Mouse (Mus musculus): Measurements from ENCODE around the gene Traf4. TPM values are rescaled to one million over a fixed set of nuclear protein-coding genes. Genes with fewer than 3 reads are reported as not detected.
A peak's percentile ranks its signal among the peaks of the same experiment; 100 is the strongest.
"Not testable (repeated sequence)": the region's sequence is repeated elsewhere in the genome, so short reads cannot be mapped to it uniquely, and the experiment has no call there.

Traf4 gene
- total and polyA plus RNA-seq, 2 experiments = 8.8 to 73.5 TPM

DNA sequence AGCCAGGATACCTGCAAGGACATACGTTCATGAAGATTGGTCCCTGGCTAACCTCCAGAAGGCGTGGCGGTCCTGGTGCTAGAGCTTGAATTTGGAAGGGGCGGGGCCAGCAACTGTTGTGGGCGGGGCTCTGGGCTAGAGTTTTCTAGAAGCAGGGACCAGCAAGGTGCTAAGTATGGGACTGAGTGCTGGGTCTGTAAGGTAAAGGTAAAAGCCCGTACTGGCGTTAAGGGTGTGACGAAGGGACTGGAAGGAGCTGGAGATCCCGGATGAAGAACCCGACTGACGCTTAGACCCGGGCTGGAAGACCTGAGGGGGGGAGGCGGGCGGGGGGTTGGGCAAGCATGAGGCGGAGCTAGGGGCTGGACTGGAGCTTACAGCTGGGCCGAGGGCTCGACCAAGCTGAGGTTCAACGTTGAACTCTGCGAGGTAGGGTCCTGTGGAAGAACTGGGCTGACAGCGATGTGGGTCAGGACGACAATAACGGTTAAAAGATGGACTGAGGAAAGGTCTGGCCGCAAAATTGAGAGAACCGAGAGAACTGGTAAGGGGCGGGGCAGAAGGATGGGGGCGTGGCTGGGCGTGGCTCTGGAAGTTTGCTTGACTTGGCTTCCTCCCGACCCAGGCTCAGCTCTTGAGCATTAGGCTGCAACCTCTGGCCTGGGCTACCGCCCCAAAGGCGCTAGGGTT, 29.2 kb upstream of the Traf4 start:
- H3K4me1 ChIP-seq (ENCODE audit: control insufficient read depth, insufficient read depth, low read length) = peaks cover 3% of the 10 kb centered on the region; the same call in 1 of the 2 replicates
- no peaks in the 10 kb centered on the region for H3K36me3 ChIP-seq (ENCODE audit: control insufficient read depth, insufficient read depth, low read length)
- DNase-seq (ENCODE audit: extremely low read depth, low read depth, low spot score) = peak; percentile 77
- H3K27ac ChIP-seq (replicated peaks; ENCODE audit: insufficient read depth, low read depth, low read length) = peak overlapping the region; percentile 58; the same call in 1 of the 2 replicates
- no peak for TF ChIP-seq POLR2A (IDR thresholded peaks at IDR 0.05; ENCODE audit: extremely low read depth, insufficient read depth, low read length)
- TF ChIP-seq CTCF (IDR thresholded peaks at IDR 0.05; ENCODE audit: low read depth, low read length) = no peak
- no peaks in the 10 kb centered on the region for H3K27me3 ChIP-seq (ENCODE audit: control insufficient read depth, insufficient read depth, low read length)
- 7% methylated on average over 30 of the region's 30 CpGs for WGBS
- H3K9ac ChIP-seq (ENCODE audit: low read depth, low read length) = peak overlapping the region; percentile 64
- H3K4me3 ChIP-seq (ENCODE audit: insufficient read depth, low read depth, low read length) = peak overlapping the region; percentile 59
- no peaks in the 10 kb centered on the region for H3K79me2 ChIP-seq (ENCODE audit: control insufficient read depth, insufficient read depth, low read length)

DNA sequence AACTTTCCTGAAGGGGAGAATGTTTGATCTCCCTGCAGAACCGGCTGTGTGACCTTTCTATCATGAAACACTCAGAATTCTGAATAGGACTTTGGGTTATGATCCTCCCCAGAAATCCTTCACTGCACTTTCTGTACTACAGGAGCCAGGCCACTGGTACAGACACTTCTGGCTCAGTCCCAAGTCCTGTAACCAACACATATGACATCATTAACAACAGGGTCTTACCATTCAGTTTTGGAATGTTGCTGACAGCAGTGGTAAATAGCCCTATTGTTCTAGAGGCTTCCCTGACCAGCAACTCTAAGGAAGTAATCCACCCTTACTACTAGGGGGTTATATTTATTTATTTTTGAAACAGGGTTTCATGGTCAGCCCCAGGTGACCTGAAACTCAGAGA, 27.7 kb upstream of the Traf4 start, which contains the start of gene Proca1:
TSS of gene Proca1 (plus strand) at position 280 of the 400 bp plus-strand sequence.
- Histone ChIP-seq H3K4me3 (ENCODE audit: insufficient read depth, low read depth, low read length) (no peak within 1 kb of the TSS), H3K27me3 (ENCODE audit: control insufficient read depth, insufficient read depth, low read length) (no peaks in the 10 kb centered on the region), H3K27ac (replicated peaks; ENCODE audit: insufficient read depth, low read depth, low read length) (no peak within 1 kb of the TSS), H3K9ac (ENCODE audit: low read depth, low read length) (no peak within 1 kb of the TSS), H3K79me2 (ENCODE audit: control insufficient read depth, insufficient read depth, low read length) (no peaks in the 10 kb centered on the region), H3K4me1 (ENCODE audit: control insufficient read depth, insufficient read depth, low read length) (peaks cover 4% of the 10 kb centered on the region; the same call in 1 of the 2 replicates), H3K36me3 (ENCODE audit: control insufficient read depth, insufficient read depth, low read length) (no peaks in the 10 kb centered on the region)
- DNase-seq (ENCODE audit: extremely low read depth, low read depth, low spot score) = no peak
- TF ChIP-seq POLR2A (IDR thresholded peaks at IDR 0.05; ENCODE audit: extremely low read depth, insufficient read depth, low read length) = no peak
- TF ChIP-seq CTCF (IDR thresholded peaks at IDR 0.05; ENCODE audit: low read depth, low read length) = no peak
- 100% methylated on average over 1 of the region's 1 CpGs for WGBS

DNA sequence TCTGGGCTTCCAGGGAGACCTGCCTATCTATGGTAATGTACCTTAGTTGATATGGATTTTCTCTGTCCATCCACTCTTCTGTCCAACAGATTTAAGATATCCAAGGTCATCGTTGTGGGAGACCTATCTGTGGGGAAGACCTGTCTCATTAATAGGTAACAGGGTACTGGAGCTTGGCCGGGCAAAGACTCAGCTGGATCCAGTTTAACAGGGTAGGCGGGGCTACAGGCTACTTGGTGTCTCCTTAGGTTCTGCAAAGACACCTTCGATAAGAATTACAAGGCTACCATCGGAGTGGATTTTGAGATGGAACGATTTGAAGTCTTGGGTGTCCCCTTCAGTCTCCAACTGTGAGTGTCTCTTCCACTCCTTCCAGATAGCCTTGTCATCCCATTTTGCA, 24.7 kb upstream of the Traf4 start:
- H3K4me1 ChIP-seq (ENCODE audit: control insufficient read depth, insufficient read depth, low read length) = peaks cover 3% of the 10 kb centered on the region; the same call in 1 of the 2 replicates
- no peaks in the 10 kb centered on the region for H3K79me2 ChIP-seq (ENCODE audit: control insufficient read depth, insufficient read depth, low read length)
- no peak overlapping the region for H3K4me3 ChIP-seq (ENCODE audit: insufficient read depth, low read depth, low read length)
- WGBS = 60% methylated on average over 6 of the region's 6 CpGs
- no peak overlapping the region for H3K9ac ChIP-seq (ENCODE audit: low read depth, low read length)
- TF ChIP-seq POLR2A (IDR thresholded peaks at IDR 0.05; ENCODE audit: extremely low read depth, insufficient read depth, low read length) = no peak
- no peak for TF ChIP-seq CTCF (IDR thresholded peaks at IDR 0.05; ENCODE audit: low read depth, low read length)
- no peak overlapping the region for H3K27ac ChIP-seq (replicated peaks; ENCODE audit: insufficient read depth, low read depth, low read length)
- H3K36me3 ChIP-seq (ENCODE audit: control insufficient read depth, insufficient read depth, low read length) = no peaks in the 10 kb centered on the region
- H3K27me3 ChIP-seq (ENCODE audit: control insufficient read depth, insufficient read depth, low read length) = no peaks in the 10 kb centered on the region
- no peak for DNase-seq (ENCODE audit: extremely low read depth, low read depth, low spot score)

DNA sequence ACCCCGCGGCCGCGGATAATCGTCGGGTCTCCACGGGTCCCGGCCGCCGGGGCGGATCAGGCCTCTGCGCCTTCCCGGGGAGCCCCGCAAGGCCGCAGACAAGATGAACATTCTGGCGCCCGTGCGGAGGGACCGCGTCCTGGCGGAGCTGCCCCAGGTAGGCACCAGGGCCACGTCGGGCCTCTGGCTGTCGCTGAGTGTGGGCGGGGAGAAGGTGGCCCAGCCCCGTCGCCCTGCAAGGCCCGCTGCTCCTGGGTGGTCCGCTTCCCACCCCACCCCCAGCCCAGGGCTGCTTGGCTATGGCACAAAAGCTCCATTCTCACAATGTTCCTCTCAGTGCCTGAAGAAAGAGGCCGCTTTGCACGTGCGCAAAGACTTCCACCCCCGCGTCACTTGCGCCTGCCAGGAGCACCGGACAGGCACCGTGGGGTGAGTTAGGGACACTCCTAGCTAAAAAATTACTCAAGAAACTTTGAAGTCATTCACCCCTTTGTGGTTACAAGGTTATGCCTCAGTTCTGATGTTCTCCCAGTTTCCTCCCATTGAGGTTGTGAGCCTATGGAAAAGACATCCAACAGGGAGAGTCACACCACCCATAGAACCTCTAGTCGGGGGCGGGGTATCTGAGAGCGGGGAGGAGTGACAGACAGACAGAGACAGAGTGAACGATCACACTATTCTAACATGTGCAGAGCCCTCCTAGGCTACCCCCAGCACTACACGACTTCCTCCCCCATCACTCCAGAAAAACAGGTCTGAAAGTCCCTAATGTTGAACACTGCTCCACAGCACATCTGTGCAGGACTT, 24.0 kb upstream of the Traf4 start:
- TF ChIP-seq CTCF (IDR thresholded peaks at IDR 0.05; ENCODE audit: low read depth, low read length) (no peak), POLR2A (IDR thresholded peaks at IDR 0.05; ENCODE audit: extremely low read depth, insufficient read depth, low read length) (0 out of 2 replicates have a peak, but pooled peaks have one; percentile 16)
- DNase-seq (ENCODE audit: extremely low read depth, low read depth, low spot score) = peak; percentile 42

DNA sequence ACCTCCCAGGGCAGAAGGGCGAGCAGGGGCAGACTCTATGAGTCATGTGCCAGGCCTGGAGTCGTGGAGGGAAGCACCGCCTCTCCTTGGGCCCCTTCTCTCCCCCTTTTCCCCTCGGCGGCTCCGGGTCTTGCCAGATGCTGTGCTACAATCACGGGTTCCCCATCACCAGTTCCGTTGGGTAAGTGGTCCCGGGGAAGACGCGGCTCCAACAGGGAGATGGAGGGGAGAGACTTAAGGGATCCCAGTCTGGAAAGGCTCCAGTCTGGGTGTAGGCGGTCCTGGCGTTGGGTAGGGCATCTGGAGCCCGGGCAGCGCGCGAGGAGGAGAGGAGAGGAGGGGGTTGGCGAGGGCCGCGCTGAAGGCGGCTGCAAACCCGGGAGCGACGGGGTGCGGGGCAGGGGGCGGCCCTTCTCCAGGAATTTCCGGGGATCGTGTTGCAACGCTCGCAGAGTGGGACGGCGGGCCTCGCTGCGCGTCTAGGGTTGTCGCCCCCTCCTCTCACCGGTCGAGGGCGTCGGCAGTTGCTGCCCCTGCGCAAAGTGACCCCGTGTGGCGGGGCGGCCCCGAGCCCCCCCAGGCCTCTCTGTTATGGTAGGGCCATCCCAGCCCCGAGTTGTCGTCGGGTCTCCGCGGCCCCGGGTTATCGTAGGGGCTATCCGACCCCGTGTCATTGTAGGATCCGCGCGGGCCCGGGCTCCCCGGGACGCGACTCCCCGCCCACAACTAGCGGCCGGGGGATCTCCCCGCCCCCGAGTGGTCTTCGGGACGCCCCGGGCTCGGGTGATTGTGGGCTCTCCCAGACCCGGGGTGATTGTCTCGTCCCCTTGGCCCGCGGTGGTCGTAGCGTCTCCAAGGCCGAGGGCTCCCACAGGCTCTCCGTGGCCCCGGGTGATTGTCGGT, 23.2 kb upstream of the Traf4 start, which contains the start of gene Rab34:
TSS of gene Rab34 (plus strand) at position 100 of the 903 bp plus-strand sequence.
- DNase-seq (ENCODE audit: extremely low read depth, low read depth, low spot score) = no peak
- no peaks in the 10 kb centered on the region for H3K27me3 ChIP-seq (ENCODE audit: control insufficient read depth, insufficient read depth, low read length)

More for the DNA sequence above, 24.0 kb upstream of the Traf4 start:
- 1% methylated on average over 42 of the region's 42 CpGs for WGBS
- Histone ChIP-seq H3K9ac (ENCODE audit: low read depth, low read length) (peak overlapping the region; percentile 86), H3K36me3 (ENCODE audit: control insufficient read depth, insufficient read depth, low read length) (no peaks in the 10 kb centered on the region), H3K4me3 (ENCODE audit: insufficient read depth, low read depth, low read length) (peak overlapping the region; percentile 73), H3K27me3 (ENCODE audit: control insufficient read depth, insufficient read depth, low read length) (no peaks in the 10 kb centered on the region), H3K4me1 (ENCODE audit: control insufficient read depth, insufficient read depth, low read length) (peaks cover 2% of the 10 kb centered on the region; the same call in 1 of the 2 replicates), H3K27ac (replicated peaks; ENCODE audit: insufficient read depth, low read depth, low read length) (peak overlapping the region; percentile 29), H3K79me2 (ENCODE audit: control insufficient read depth, insufficient read depth, low read length) (no peaks in the 10 kb centered on the region)

GRCm38 (mm10) chr11:78184702-78185101, 19.3 kb upstream of the Traf4 start:
- WGBS = 90% methylated on average over 6 of the region's 6 CpGs
- H3K79me2 ChIP-seq (ENCODE audit: control insufficient read depth, insufficient read depth, low read length); H3K4me1 ChIP-seq (ENCODE audit: control insufficient read depth, insufficient read depth, low read length); H3K9ac ChIP-seq (ENCODE audit: low read depth, low read length); H3K27me3 ChIP-seq (ENCODE audit: control insufficient read depth, insufficient read depth, low read length); H3K27ac ChIP-seq (replicated peaks; ENCODE audit: insufficient read depth, low read depth, low read length); DNase-seq (ENCODE audit: extremely low read depth, low read depth, low spot score); H3K4me3 ChIP-seq (ENCODE audit: insufficient read depth, low read depth, low read length): not testable (repeated sequence)
- peaks cover 18% of the 10 kb centered on the region for H3K36me3 ChIP-seq (ENCODE audit: control insufficient read depth, insufficient read depth, low read length)

More for the DNA sequence above, 23.2 kb upstream of the Traf4 start, which contains the start of gene Rab34:
- 2% methylated on average over 80 of the region's 80 CpGs for WGBS
- Histone ChIP-seq H3K36me3 (ENCODE audit: control insufficient read depth, insufficient read depth, low read length) (no peaks in the 10 kb centered on the region), H3K9ac (ENCODE audit: low read depth, low read length) (peak within 1 kb of the TSS; percentile 86), H3K79me2 (ENCODE audit: control insufficient read depth, insufficient read depth, low read length) (no peaks in the 10 kb centered on the region), H3K27ac (replicated peaks; ENCODE audit: insufficient read depth, low read depth, low read length) (peak within 1 kb of the TSS; percentile 29), H3K4me1 (ENCODE audit: control insufficient read depth, insufficient read depth, low read length) (peaks cover 2% of the 10 kb centered on the region; the same call in 1 of the 2 replicates), H3K4me3 (ENCODE audit: insufficient read depth, low read depth, low read length) (peak within 1 kb of the TSS; percentile 73)
- TF ChIP-seq POLR2A (IDR thresholded peaks at IDR 0.05; ENCODE audit: extremely low read depth, insufficient read depth, low read length) = peak; percentile 22; the same call in 1 of the 2 replicates
- no peak for TF ChIP-seq CTCF (IDR thresholded peaks at IDR 0.05; ENCODE audit: low read depth, low read length)

All from liver, adult 2 months (tissue).